Mouse (Mus musculus): ENCODE data around the gene Naa25.

The Naa25 gene

GRCm38 (mm10) chr5:121453743-121454502 lies 56.2 kb downstream of the Naa25 start:
- no peak for DNase-seq

- DNase-seq, result peak; percentile 22
Observed at GRCm38 (mm10) chr5:121454503-121454782, 56.7 kb downstream of the Naa25 start.

- no peak for DNase-seq
Observed at GRCm38 (mm10) chr5:121455510-121456265, 58.0 kb downstream of the Naa25 start.

DNA sequence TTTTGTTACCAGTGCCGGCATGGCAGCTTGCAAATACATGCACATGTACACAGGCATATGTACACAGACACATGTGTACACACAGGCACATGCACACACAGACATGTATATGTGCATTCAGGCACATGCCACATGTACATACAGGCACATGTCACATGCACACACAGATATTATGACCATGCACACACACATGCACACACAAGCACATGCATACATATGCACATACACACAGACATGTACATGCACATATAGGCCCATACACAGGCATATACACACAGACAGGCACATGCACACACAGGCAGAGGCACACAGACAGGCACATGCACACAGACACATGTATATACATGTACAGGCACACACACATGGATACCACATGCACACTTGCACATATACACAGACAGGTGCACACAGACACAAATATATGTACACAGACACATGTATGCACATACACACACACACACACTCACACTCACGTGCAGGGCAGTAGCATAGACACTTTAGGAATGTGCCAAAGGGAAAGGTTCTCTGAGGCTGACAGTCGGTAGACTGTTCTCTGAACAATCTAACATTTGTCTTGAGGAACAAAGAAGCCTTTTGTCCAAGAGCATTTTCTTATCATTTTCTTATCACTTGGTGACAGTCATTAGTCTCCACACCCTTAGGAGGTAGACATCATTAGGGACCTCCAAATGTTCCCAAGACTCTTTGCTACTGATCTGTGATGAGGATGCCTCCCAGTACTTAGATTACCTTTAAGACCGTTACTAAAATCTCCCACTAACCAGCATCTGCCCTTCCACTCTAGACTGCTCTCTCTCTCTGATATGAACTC lies 63.8 kb downstream of the Naa25 start:
- no peak for DNase-seq

- no peak for DNase-seq
Observed at GRCm38 (mm10) chr5:121462171-121462502, 64.4 kb downstream of the Naa25 start.

GRCm38 (mm10) chr5:121462967-121463366 lies 65.2 kb downstream of the Naa25 start:
- peak; percentile 61 for DNase-seq

DNA sequence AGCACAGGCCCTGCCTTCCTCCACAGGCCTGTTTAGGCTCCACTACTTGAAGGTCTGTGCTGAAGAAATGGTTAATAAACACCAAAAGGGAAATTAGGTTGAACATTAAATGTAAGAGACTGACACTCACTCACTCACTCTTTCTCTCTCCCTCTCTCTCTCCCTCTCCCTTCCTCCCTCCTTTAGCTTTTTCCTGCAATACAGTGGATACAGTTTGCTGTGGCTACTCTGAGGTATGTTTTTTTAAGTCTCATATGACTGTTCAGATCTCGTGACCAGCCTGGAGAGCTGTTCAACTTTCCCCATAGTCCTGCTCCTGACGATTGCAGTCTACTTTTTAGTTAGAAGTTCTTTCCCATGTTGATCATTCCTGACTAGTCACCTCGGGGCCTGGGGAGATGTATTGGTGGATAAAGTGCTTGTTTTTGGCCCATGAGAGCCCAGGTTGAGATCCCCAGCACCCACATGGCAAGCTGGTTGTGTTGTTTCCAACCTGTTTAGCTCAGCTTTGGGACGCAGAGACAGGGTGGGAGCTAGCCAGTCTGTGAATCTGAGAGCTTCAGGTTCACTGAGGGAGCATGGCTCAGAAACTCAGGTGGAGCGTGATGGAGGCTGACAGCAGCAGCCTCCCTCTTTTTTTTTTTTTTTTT lies 66.0 kb downstream of the Naa25 start:
- no peak for DNase-seq

- DNase-seq, result no peak
Observed at GRCm38 (mm10) chr5:121469566-121469965, 71.8 kb downstream of the Naa25 start.

DNA sequence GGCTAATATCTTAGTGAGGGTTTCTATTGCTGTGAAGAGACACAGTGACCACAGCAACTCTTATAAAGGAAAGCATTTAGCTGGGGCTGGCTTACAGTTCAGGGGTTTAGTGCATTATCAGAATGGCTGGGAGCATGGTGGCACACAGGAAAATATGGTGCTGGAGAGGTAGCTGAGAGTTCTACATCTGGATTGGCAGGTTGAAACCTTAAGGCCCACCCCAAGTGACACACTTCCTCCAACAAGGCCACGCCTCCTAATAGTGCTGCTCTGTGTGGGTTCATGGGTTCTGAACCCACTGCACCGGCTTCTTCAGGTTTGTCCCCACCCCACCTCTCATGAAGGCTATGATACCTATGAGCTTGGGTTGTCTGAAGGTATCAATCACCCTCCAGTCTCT lies 74.7 kb downstream of the Naa25 start:
- DNase-seq, result no peak

- peak; percentile 35 for DNase-seq
Observed at GRCm38 (mm10) chr5:121474610-121475009, 76.9 kb downstream of the Naa25 start.

- no peak for DNase-seq
Observed at GRCm38 (mm10) chr5:121476040-121476439, 78.3 kb downstream of the Naa25 start.

GRCm38 (mm10) chr5:121477680-121478079 lies 79.9 kb downstream of the Naa25 start:
- peak; percentile 42 for DNase-seq

- DNase-seq, result no peak
Observed at GRCm38 (mm10) chr5:121484801-121485200, 87.1 kb downstream of the Naa25 start.

GRCm38 (mm10) chr5:121493305-121493704 lies 95.6 kb downstream of the Naa25 start:
- DNase-seq, result no peak
